Mouse (Mus musculus): ENCODE data around the gene Ubac1.

Gene Ubac1

GRCm38 (mm10) chr2:26024138-26025075, 2.9 kb upstream of the Ubac1 start:
- DNase-seq (ENCODE audit: low read depth, low spot score), result peak; percentile 75

- no peak for DNase-seq (ENCODE audit: low read depth, low spot score)
Measured at GRCm38 (mm10) chr2:26022626-26023025, 1.1 kb upstream of the Ubac1 start.

DNA sequence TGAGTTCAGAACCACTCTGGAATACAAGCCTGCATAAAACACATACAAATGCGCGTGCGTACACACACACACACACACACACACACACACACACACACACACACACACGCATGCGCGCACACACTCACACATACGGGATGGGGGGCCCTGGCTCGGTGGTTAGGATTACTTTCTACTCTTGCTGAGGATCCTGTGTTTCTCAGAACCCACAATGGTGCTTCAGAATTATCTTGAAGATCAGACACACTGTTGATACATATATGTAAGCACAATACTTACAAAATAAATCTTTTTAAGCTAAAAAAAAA, 665 bp upstream of the Ubac1 start:
- no peak for DNase-seq (ENCODE audit: low read depth, low spot score)

DNA sequence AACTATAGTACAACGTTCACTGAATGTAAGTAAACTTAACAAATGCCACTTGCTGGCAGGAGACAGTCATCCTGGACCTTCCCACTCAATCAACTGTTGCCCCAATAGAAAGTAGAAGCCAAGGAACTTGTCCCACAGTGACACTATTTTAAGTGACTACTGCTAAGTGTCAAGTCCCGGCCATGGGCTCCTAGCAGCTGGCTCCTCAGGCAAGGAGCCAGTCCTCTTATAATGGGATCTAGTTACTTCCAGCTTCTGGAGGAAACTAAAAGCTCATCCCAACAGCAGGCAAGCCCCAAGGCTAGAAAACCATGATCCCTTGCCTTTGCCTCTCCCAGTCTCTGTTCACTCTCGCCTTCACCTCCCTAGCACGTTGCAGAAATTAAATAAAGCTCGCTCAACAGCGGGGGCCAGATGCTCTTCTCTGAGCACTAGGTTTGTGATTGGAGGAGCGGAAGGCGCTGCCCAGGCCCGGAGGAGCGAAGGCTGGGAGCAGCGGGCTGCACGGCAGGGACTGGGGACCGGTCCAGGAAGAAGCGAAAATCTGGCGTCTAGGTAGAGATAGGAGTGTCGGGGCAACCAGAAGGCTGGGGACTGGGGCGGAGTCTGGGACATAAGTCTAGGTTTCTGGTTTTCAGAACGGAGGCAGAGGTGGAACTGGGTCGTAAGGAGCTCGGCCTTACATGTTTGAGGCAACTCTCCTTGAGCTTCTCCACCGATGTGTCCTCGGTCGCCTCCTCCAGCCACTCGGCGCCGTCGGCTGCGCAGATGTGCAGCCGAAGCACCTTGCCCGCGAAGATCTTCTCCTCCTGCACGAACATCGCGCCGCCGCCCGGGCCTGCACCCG, 610 bp downstream of the Ubac1 start:
- peak; percentile 93 for DNase-seq (ENCODE audit: low read depth, low spot score)

DNA sequence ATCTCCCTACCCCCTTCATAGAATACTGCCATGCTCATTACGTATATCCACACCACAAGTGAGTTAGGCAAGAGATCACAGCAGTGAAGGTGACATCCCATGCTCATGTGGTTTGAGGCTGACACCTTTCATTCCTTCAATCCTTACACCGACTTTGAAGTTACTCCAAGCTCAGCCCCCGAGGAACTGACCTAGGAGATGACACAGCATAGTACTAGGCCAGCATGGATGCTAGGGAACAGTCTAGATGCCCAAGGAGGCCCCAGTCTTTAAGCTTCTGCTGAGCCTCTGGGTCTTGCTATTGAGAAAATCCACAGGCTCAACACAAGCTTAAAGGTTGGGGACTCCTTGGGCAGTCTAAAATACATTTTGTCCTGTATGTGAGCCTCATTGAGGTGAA, 1.6 kb downstream of the Ubac1 start:
- no peak for DNase-seq (ENCODE audit: low read depth, low spot score)

DNA sequence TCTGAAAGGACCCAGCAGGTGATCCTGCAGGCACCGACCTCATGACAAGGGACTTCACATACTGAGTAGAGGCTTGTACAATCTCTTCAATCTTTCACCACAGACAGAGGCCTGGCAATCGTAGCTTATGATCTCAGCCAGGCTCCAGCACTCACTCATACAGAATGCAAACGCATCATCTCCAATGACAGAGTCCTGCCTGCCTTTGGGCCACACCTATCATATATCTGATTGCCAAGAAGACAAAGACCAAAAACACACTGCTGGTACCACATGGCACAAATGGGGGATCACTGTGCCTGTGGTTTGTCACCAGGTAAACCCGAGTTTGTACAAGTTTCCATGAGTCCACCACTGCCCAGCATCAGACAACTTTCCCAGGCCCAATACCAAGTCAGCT, 4.2 kb downstream of the Ubac1 start:
- no peak for DNase-seq (ENCODE audit: low read depth, low spot score)

DNA sequence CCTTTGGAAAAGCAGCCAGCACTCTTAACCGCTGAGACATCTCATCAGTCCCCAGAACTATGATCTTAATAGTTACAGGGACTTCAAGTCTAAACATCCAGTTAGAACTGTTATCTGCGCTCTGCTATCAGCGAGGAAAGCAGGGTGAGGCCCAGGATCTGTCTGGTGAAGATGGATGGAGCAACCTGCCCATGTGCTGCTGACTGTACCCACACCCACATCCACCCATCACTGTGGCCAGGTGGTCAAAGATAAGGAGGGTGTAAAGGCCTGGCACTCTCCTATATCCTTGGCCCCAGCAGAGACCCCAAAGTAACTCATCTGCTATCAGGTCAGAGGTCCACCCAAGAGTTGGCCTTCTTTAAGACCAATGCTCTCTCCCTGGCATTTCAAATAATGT, 7.9 kb downstream of the Ubac1 start:
- DNase-seq (ENCODE audit: low read depth, low spot score), result no peak

GRCm38 (mm10) chr2:26011420-26011819, 10.1 kb downstream of the Ubac1 start:
- DNase-seq (ENCODE audit: low read depth, low spot score), result no peak

DNA sequence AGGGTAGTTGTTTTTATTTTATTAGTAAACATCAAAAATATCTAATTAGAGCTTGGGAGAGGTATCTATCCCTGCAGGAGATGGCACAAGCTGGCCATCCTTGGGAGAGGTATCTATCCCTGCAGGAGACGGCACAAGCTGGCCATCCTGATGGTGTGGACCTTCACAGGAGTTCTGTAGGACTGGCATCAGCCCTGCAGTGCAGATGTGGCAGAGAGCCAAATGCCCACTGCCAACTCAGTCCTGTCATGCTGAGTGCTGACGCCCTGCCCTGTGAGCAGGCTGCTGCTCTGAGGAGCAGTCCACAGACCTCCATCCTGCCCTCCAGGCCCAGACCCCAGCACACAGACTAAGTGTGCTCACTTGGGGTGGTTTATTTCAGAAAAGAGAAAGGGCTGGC, 19.5 kb downstream of the Ubac1 start:
- DNase-seq (ENCODE audit: low read depth, low spot score), result peak; percentile 93

- DNase-seq (ENCODE audit: low read depth, low spot score), result no peak
Measured at GRCm38 (mm10) chr2:26001136-26001535, 20.4 kb downstream of the Ubac1 start.

DNA sequence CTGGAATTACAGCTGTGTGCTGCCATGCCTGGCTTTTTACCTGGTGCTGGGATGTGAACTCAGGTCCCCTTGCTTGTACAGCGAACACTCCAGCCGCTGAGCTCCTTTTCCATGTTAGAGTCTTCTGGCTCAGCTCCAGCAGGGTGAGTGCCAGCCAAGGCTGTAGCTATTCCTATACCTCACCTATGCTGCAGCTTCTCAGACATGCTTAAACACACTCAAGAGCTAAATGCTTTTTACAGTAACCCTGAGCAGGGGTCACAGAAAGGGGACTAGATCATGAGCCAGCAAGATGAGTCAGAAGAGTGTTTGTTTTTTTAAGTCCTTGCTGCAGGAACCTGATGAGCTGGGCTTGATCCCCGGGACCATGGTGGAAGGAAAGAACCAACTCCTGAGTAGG, 23.8 kb downstream of the Ubac1 start:
- DNase-seq (ENCODE audit: low read depth, low spot score), result peak; percentile 31

DNA sequence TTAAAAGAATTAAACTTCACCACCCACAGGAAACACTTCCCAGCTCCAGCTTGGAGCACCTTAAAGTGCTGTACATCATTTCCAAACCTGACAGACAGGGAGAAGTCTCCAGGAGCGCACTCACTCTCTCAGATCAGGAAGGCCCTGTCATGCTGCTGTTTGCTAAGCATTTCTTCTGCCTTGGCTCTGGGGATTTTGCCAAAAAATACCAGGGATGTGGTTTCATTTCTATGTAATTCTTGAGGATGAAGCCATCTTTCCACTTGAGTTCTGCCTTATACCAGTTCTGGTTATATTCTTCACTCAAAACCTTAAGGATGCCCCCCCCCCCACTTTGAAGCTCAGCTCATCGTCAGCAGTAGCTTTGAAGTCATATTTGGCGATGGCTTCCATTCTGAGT, 26.8 kb downstream of the Ubac1 start:
- peak; percentile 21 for DNase-seq (ENCODE audit: low read depth, low spot score)

DNA sequence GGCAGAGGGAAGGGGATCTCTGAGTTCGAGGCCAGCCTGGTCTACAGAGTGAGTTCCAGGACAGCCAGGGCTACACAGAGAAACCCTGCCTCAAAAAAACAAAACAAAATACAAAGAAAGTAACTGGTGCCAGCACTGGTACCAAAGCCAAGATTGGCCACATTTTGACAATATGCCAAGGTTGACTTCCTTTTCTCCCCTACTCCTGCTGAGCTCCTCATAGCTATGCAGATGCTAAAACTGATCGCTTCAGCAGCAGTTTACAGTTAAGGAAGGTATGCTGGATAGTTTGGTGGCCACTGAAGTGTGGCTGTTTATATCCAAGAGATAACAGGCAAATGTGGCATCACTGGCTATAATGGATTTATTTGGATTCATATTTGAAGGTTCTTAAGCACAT, 29.3 kb downstream of the Ubac1 start:
- peak; percentile 45 for DNase-seq (ENCODE audit: low read depth, low spot score)

DNA sequence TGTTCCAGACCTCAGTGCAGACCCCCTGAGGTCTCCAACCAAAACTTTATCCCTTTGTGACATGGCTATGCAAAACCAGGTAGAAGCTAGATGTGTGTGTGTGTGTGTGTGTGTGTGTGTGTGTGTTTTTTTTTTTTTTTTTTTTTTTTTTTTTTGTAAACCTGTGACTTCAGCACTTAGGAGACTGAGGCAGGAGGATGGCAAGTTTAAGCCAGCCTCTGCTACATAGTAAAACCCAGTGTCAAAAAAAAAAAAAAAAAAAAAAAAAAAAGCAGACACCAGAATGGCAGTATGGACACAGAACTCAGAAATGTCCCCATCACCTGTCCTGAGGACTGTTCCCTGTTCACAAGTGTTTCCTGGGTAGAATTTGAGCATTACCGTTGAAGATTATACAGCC, 31.9 kb downstream of the Ubac1 start:
- no peak for DNase-seq (ENCODE audit: low read depth, low spot score)

DNA sequence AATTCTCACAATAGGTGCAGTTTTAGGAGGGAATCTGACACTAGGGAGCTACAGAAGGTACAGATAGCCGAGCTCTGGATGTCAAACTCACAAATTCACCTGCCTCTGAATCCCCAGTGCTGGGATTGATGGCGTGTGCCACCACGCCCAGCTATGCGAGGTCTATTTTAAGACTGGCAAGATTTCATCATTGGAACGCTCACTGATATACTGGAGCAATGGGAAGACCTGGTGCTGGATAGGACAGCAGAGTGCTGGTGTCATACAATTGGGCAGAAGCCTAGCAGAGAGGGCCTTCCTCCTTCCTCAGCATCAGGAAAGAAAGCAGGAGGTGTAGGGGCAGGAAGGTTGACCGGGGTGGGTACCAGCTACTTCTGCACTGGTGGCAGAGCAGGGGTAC, 33.7 kb downstream of the Ubac1 start:
- DNase-seq (ENCODE audit: low read depth, low spot score), result peak; percentile 54

DNA sequence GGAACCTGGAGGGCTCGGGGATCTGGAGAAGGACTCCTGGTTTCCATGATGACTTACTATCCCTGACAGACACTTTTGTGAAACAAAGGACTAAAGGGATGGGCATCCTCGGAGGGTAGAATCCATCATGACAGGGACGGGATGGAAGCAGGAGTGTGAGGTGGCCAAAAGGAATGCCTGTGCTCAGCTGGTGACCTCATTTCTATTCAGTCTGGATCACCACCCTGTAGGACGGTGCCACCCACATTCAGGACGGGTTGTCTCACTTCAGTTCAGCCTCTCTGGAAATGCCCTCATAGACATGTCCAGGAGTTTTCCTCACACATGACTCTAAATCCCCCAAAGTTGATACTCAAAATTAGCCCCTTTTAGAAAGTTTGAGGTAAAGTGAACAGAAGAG, 34.9 kb downstream of the Ubac1 start:
- DNase-seq (ENCODE audit: low read depth, low spot score), result no peak

DNA sequence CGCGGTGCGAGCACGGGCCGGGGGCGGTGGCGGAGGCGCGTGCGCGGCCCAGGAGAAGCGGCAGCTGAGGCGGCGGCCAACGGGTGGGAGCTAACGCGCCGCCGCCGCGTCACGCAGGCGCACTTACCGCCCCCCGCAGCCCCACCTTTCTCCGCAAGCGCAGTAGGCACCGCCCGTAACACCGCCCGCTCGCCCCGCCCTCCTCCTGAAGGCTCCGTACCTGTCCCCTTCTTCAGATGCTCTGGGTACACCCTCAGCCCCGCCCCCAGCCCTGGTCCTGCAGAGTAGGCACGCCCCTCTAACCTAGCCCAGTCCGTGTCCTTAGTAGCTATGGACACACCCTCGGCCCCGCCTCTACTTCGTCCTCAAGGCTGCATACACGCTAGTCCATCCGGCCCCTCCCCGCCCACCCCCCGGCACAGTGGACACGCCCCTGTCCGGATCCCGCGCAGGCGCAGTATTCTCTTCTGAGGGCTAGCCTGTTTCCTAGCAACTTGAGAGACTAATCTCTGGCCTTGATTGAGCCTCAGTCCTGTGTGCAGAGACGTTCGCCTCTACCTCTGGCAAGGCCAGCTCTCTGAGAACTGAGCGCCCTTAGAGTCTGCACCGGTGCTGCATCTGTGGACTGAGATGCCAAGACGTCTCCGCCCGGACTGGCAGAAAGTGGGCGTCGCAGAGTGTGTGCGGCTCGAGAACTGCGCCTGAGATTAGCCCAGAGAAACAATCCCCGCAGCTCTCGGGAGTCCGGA, 38.2 kb downstream of the Ubac1 start, which contains the start of gene Camsap1:
Gene Camsap1, minus strand, starts transcription at position 124 of the 749 bp plus-strand sequence.
- peak; percentile 100 for DNase-seq (ENCODE audit: low read depth, low spot score)

DNA sequence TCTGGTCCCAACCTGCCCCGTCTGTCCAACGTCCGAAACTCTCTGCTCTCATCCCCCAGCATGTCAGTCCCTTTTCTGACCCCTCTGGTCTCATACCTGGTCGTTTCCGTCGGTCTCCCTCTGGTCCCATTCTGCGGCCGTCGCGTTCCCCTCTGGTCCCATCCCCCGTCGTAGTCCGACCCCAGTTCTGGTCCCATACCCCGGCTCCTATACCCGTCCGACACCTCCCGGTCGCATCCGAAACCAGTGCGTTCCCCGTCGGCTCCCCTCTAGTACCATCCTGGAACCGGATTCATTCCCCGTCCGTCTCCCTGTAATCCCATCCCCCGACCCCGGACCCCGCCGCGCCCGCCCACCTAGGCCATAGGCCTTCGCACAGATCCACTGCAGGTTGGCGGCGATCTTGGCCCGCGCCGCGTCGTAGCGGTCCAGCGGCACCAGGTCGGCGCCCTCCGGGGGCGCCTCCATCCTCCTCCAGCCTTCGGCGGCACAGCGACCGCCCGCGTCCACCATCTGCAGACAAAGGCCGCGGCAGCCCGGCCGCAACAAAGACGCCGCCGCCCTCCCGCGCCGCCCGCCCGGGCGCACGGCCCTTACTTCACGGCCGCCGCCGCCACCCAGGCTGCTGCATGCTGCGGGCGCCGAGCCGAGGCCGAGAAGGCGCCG, 39.0 kb downstream of the Ubac1 start:
- peak; percentile 30 for DNase-seq (ENCODE audit: low read depth, low spot score)

- DNase-seq (ENCODE audit: low read depth, low spot score), result peak; percentile 62
Measured at GRCm38 (mm10) chr2:25982052-25982425, 39.5 kb downstream of the Ubac1 start.

GRCm38 (mm10) chr2:25978997-25979396, 42.5 kb downstream of the Ubac1 start:
- no peak for DNase-seq (ENCODE audit: low read depth, low spot score)

GRCm38 (mm10) chr2:25977587-25978239, 43.8 kb downstream of the Ubac1 start:
- no peak for DNase-seq (ENCODE audit: low read depth, low spot score)
